22 mouse cellular contexts compared by ENCODE assay signal in the genomic region with DNA sequence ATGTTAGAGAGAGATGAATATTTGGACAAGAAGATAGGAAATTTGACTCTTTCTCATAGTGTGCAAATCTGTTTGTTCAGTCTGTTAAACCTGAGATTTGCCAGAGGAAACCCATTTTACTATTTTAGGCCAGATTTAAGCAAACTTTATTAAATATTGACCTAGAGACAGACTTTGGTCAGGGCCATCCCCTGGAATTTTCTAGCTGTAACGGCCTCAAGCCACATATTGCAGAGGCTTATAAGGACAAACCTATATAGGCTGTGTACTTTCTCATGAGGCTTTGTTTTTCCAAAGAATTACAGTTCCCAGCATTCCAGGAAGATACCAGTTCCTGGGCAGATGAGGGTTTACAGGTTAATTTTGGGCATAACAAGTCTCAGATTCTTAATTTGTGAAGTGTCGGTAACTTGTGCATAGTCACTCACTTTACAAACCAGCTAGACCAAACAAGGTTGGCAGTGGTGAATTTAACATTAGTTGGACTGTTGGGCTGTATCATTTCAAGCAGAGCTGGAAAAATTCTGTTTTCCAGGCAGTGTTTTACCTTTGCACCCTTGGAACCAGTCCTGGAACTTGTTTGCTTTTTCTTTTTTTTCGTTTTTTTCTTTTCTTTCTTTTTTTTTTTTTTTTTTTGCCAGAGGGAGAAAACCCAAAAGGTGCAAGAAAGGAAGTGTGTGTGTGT.
DNase-seq lines count a peak whose midpoint lies in the region; ATAC-seq lines count a peak whose summit lies in the region.
"Had no signal": no experiment of that assay in that cellular context is flagged by ENCODE, and none has a peak within 500 bp of the region (broad histone marks: within the 10 kb centered on the region; RNA-seq: fewer than 3 reads in every experiment).

No protein-coding gene starts in this region.

- 83% methylated on average over 3 of the region's 3 CpGs for WGBS in kidney, embryonic 15.5 days
- WGBS in liver, embryonic 15.5 days (ENCODE audit: insufficient replicate concordance) = 41% methylated on average over 3 of the region's 3 CpGs
- 59% methylated on average over 3 of the region's 3 CpGs for WGBS in liver, embryonic 12.5 days (ENCODE audit: insufficient replicate concordance)

- DNase-seq in kidney, adult 11 months = peak; percentile 10
- peak; percentile 2 for DNase-seq in kidney, postnatal 14 days
- DNase-seq in kidney, postnatal 10 days = no peak
- DNase-seq in frontal cortex, postnatal 36 days (ENCODE audit: low spot score in 2 of 2) = no peak
- DNase-seq: adrenal gland, postnatal 14 days; B cell, adult 2 months; cerebellum, adult 11-12 months; cerebellum, adult 9-10 months; cerebellum, postnatal 25 days; gastrocnemius, postnatal 10 days; heart, adult 18-20 months; heart, postnatal 10 days; heart, postnatal 4 days had no signal

- no peaks in the 10 kb centered on the region for H3K27me3 ChIP-seq in kidney, embryonic 15.5 days
- H3K27me3 ChIP-seq in liver, embryonic 15.5 days = no peaks in the 10 kb centered on the region
- no peaks in the 10 kb centered on the region for H3K27me3 ChIP-seq in liver, embryonic 12.5 days (replicated peaks)
- H3K27me3 ChIP-seq: embryonic facial prominence, embryonic 12.5 days; forebrain, embryonic 15.5 days; hindbrain, embryonic 12.5 days had no signal

- H3K4me3 ChIP-seq in kidney, embryonic 15.5 days (replicated peaks) = no peak overlapping the region
- H3K4me3 ChIP-seq in liver, embryonic 15.5 days (replicated peaks) = no peak overlapping the region
- no peak overlapping the region for H3K4me3 ChIP-seq in liver, embryonic 12.5 days
- H3K4me3 ChIP-seq: embryonic facial prominence, embryonic 12.5 days; forebrain, embryonic 15.5 days; heart, embryonic 10.5 days; hindbrain, embryonic 12.5 days had no signal

- ATAC-seq in kidney, embryonic 15.5 days (replicated peaks; ENCODE audit: low FRiP score) = no peak
- ATAC-seq in liver, embryonic 15.5 days (ENCODE audit: insufficient read depth) = peak; percentile 60
- no peak for ATAC-seq in liver, embryonic 12.5 days
- ATAC-seq: CD4-positive, CD25-positive, alpha-beta regulatory T cell, adult 4 months; forebrain, embryonic 15.5 days had no signal

- H3K9me3 ChIP-seq in kidney, embryonic 15.5 days (replicated peaks) = no peaks in the 10 kb centered on the region
- H3K9me3 ChIP-seq in liver, embryonic 15.5 days (replicated peaks) = no peaks in the 10 kb centered on the region
- no peaks in the 10 kb centered on the region for H3K9me3 ChIP-seq in liver, embryonic 12.5 days (replicated peaks)
- H3K9me3 ChIP-seq: embryonic facial prominence, embryonic 12.5 days; forebrain, embryonic 15.5 days; G1E; heart, embryonic 10.5 days; hindbrain, embryonic 12.5 days had no signal

- no peaks in the 10 kb centered on the region for H3K36me3 ChIP-seq in kidney, embryonic 15.5 days
- H3K36me3 ChIP-seq in liver, embryonic 15.5 days (replicated peaks) = no peaks in the 10 kb centered on the region
- no peaks in the 10 kb centered on the region for H3K36me3 ChIP-seq in liver, embryonic 12.5 days
- H3K36me3 ChIP-seq: embryonic facial prominence, embryonic 12.5 days; forebrain, embryonic 15.5 days; G1E; heart, embryonic 10.5 days; hindbrain, embryonic 12.5 days had no signal

- no peaks in the 10 kb centered on the region for H3K4me1 ChIP-seq in kidney, embryonic 15.5 days
- H3K4me1 ChIP-seq in liver, embryonic 15.5 days (replicated peaks) = no peaks in the 10 kb centered on the region
- H3K4me1 ChIP-seq in liver, embryonic 12.5 days = no peaks in the 10 kb centered on the region
- H3K4me1 ChIP-seq: embryonic facial prominence, embryonic 12.5 days; forebrain, embryonic 15.5 days; heart, embryonic 10.5 days; hindbrain, embryonic 12.5 days had no signal

- H3K4me2 ChIP-seq in kidney, embryonic 15.5 days = no peak overlapping the region
- H3K4me2 ChIP-seq in liver, embryonic 15.5 days = no peak overlapping the region
- no peak overlapping the region for H3K4me2 ChIP-seq in liver, embryonic 12.5 days
- H3K4me2 ChIP-seq: embryonic facial prominence, embryonic 12.5 days; forebrain, embryonic 15.5 days; hindbrain, embryonic 12.5 days had no signal

- H3K27ac ChIP-seq in kidney, embryonic 15.5 days = no peak overlapping the region
- peak overlapping the region; percentile 71 for H3K27ac ChIP-seq in liver, embryonic 15.5 days (replicated peaks)
- H3K27ac ChIP-seq in liver, embryonic 12.5 days = no peak overlapping the region
- H3K27ac ChIP-seq: embryonic facial prominence, embryonic 12.5 days; forebrain, embryonic 15.5 days; heart, embryonic 10.5 days; hindbrain, embryonic 12.5 days had no signal

- H3K9ac ChIP-seq in kidney, embryonic 15.5 days = no peak overlapping the region
- H3K9ac ChIP-seq in liver, embryonic 15.5 days = no peak overlapping the region
- H3K9ac ChIP-seq in liver, embryonic 12.5 days = no peak overlapping the region
- H3K9ac ChIP-seq: embryonic facial prominence, embryonic 12.5 days; forebrain, embryonic 15.5 days; hindbrain, embryonic 12.5 days had no signal

Comparison
In these comparisons a context has a peak if more than half of its experiments do, and no peak if none do; other contexts are left out.
1. DNase-seq: peak in kidney, adult 11 months (single experiment) and kidney, postnatal 14 days (single experiment); none in kidney, postnatal 10 days (single experiment) and frontal cortex, postnatal 36 days (0 of 2).